Mouse (Mus musculus) CD4-positive, CD25-positive, alpha-beta regulatory T cell, adult 2 months (primary cell): ENCODE measurements around the gene Gm5431.
"Not testable (repeated sequence)": the region's sequence is repeated elsewhere in the genome, so short reads cannot be mapped to it uniquely, and the experiment has no call there.

Experiments
- DNase-seq: peaks from one replicate; pipeline ENCODE4 v3.0.0-alpha.2; 2012; ENCODE audit warnings: low read depth, low spot score

Gm5431 gene

DNA sequence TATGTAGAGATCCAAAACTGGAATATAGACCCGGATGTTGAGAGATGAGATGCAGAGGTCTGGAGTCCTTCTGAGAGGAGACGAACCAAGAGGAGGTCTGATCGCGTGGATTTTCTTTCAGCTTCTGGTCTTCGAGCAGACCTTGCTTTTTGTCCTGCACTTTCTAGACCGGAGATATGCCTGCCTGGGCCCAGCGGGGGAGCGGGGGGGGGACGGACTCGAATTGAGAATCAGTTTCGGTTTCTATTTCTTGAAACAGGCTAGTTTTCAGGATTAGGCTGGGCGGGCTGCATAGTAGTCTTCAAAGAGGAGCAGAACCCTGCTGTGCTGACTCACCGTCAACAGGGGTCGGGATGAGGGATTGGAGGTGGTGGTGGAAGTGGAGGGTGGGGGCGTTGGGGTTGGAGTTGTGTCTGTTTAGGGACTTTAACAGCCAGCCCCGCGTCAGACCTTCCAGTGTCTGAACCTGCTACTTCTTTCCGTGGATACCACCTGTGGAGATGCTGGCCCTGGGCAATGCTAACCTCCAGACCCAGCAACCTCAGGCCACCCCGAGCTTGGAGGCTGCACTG is 30.7 kb downstream of the Gm5431 start, which contains the start of gene Irgm1:
TSS of gene Irgm1 (minus strand) at position 483 of the 572 bp plus-strand sequence.
- peak; percentile 88 for DNase-seq

- peak; percentile 40 for DNase-seq
Observed at GRCm38 (mm10) chr11:48870781-48871180, 31.2 kb downstream of the Gm5431 start.

- peak; percentile 42 for DNase-seq
Observed at GRCm38 (mm10) chr11:48869380-48870110, 32.5 kb downstream of the Gm5431 start.

- no peak for DNase-seq
Observed at GRCm38 (mm10) chr11:48866481-48866880, 35.5 kb downstream of the Gm5431 start.

DNA sequence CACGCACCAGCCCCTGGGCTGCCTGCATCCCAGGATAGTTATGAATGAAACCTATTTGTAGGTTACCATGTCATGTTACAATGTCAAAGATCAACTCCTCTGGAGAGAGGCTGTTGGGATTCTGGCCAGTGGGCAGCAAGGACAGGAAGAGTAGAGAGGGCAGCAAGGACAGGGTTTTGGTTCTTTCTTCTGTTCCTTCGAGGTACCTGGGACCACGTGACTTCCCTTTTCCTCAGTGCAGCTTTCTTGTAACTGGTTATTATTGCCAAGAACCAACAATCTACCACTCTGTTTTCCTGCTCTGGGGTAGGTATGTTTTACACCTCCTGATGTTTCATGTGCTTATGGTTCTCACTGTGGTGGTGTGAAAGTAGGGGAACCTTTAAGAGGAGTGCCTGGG is 38.2 kb downstream of the Gm5431 start:
- no peak for DNase-seq

- DNase-seq, result no peak
Observed at GRCm38 (mm10) chr11:48862784-48863319, 39.2 kb downstream of the Gm5431 start.

DNA sequence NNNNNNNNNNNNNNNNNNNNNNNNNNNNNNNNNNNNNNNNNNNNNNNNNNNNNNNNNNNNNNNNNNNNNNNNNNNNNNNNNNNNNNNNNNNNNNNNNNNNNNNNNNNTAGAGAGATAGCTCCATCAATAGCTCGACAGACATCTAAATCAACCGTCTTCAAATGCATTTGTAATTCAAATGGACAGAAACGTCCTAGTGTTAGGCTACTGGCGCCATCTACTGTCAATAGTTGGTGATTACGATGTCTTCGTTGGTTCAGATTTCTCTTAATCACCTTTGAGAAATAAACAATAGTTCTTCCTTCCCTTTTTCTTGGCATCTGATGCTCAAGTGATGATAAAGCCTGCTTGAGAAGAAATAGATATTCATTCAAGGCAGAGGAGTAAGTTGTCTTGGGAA is 43.0 kb downstream of the Gm5431 start:
- peak; percentile 90 for DNase-seq

GRCm38 (mm10) chr11:48853474-48854180 is 48.4 kb downstream of the Gm5431 start:
- peak; percentile 92 for DNase-seq

- no peak for DNase-seq
Observed at GRCm38 (mm10) chr11:48852624-48853473, 49.2 kb downstream of the Gm5431 start.

GRCm38 (mm10) chr11:48852190-48852589 is 49.8 kb downstream of the Gm5431 start:
- no peak for DNase-seq

DNA sequence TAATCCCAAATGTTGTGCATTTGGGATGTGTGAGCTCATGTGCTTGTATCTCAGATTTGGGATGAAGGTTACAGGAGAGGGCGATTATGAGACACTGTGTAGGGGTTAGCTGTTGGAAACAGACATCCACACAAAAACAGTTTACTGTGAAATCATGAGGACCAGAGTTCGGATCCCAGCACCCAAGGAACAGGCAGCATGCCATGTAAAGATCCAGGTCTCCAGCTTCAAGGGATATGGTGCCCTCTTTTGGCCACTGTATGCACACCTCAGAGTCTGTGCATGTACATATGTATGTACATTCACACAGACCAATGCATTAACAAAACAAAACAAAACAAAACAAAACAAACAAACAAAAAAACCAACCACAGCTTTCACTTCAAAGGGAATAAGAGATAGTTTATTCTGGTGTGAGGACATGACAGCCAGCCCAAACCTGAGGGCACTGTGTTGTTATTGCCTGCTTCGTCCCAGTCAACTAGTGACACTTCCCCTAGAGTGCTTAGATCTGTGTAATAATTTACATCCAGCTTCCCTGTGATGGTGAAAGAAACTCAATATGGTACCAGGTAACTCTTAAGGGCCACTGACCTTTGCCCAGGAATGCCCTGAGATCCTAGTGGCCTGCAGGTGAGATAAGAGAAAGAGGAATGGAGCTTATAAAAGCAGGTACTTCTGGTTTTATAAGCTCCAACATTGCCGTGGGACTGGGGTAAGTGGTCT is 50.6 kb downstream of the Gm5431 start:
- peak; percentile 47 for DNase-seq

- no peak for DNase-seq
Observed at GRCm38 (mm10) chr11:48850240-48850639, 51.8 kb downstream of the Gm5431 start.

GRCm38 (mm10) chr11:48846881-48847280 is 55.1 kb downstream of the Gm5431 start:
- DNase-seq, result no peak

DNA sequence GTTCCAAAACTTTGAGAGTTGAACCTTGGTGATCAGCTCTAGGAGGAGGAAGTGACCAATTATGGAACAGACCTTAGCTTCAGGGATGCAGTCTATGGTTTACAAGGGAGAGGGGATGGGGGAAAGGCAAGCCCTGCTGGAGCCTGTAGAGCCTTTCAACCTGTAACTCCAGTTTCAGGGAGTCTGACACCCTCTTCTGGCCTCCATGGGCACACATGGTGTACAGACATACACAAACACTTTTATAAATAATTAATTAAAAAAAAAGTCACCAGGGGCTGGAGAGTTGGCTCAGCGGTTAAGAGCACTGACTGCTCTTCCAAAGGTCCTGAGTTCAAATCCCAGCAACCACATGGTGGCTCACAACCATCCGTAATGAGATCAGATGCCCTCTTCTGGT is 55.7 kb downstream of the Gm5431 start:
- DNase-seq, result not testable (repeated sequence)

- DNase-seq, result no peak
Observed at GRCm38 (mm10) chr11:48845244-48845815, 56.7 kb downstream of the Gm5431 start.

DNA sequence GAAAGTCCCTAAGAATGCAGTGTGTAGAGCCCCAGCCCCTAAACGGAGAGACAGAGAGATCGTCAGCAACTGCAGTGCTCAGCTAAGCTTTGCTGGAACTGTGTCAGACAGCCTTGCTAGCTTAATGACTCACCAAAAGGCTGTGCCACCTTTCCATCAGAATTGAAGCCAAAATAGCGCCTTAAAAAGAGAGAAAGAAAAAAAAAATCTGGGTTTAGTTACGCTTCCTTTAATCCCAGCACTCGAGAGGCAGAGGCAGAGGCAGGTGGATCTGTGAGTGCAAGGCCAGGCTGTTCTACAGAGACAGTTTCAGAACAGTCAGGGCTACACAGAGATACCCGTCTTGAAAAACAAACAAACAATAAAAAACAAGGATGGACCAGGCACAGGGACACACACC is 57.7 kb downstream of the Gm5431 start:
- DNase-seq, result no peak

GRCm38 (mm10) chr11:48843202-48843601 is 58.8 kb downstream of the Gm5431 start:
- DNase-seq, result no peak

- DNase-seq, result peak; percentile 33
Observed at GRCm38 (mm10) chr11:48842378-48842792, 59.6 kb downstream of the Gm5431 start.

DNA sequence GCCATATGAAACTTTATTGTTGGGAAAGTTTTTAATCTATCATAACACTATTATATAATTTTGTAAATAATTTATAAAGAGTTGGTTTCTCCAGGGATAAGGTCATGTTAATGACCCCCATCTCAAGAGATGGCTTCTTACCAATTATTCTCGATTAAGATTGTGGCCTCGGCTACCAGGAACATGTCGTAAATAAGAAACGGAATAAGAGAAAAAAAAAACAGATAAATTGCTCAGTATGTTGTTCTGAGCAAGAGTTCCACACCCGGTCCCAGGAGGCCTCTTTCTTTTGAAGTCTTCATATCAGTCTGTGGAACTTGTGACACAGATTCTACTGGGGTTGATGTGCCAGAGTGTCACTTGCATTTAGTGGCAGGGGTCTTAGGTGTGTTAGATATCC is 60.8 kb downstream of the Gm5431 start:
- no peak for DNase-seq

- DNase-seq, result no peak
Observed at GRCm38 (mm10) chr11:48840805-48841204, 61.2 kb downstream of the Gm5431 start.
